Mouse (Mus musculus) frontal cortex, postnatal 14 days (tissue): ENCODE measurements around the gene Man2b1.
"Not testable (repeated sequence)": the region's sequence is repeated elsewhere in the genome, so short reads cannot be mapped to it uniquely, and the experiment has no call there.

Experiments used
- DNase-seq, 2 experiments: peaks; one replicate each; pipeline ENCODE4 v3.0.0; 2022; ENCODE audit warnings: low spot score in 2 of 2

Man2b1 gene

GRCm38 (mm10) chr8:85120251-85120650 lies 37.2 kb downstream of the Man2b1 start:
- DNase-seq: not testable (repeated sequence)

DNA sequence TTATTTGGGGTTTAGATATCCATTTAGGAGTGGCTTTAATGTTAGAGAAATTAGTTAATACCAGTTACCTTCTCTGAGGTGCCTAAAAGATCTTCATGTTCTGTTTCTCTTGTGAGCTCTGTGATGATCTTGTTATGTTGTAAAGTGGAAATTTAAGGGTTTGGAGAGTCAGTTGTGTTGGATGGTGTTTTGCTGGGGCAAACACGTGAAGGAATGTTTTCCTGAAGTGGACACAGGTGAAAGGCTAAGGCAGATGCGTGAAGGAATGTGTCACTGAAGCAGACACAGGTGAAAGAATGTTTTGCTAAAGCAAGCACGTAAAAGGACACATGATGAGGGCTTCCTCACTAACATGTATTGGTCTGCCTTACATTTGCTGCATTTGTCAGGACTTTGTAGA lies 39.9 kb downstream of the Man2b1 start, which contains the start of gene Zfp791:
Gene Zfp791, minus strand, starts transcription at position 101 of the 400 bp plus-strand sequence.
- DNase-seq: no peak

DNA sequence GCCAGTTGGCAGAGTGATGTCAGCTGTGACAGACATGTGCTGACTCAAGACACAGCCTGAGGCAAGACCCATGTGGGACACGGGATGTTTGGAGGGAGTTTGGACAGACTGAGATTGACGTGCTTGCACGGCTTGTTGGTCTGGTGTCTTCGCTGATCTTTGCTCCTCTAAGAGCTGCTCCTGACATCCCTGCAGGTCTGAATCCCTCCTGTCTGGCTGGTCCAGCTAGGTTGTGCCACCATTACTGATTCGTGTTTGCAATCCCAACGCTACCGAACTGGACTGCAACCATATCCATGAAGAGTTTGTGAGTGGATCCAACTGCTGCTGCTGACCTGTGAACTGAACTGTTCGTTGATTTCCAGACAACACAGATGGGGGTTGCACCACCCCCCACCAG lies 40.6 kb downstream of the Man2b1 start:
- DNase-seq: no peak

- no peak for DNase-seq
These were observed 49.3 kb downstream of the Man2b1 start for GRCm38 (mm10) chr8:85132335-85132734.

DNA sequence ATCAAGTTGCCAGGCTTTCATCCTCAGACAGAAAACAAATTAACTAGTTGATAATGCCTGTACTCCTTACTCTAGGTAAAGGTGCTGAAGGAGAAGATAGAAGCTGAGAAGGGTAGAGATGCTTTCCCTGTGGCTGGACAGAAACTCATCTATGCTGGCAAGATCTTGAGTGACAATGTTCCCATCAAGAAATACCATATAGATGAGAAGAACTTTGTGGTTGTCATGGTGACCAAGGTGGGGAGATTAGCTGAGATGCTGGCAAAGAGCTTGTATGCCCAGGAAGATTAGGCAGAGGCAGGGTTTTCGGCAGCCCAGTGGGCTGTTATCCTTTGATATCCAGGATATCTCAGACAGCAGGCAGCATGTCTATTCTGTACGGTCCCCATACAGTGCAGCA lies 52.6 kb downstream of the Man2b1 start:
- not testable (repeated sequence) for DNase-seq

DNA sequence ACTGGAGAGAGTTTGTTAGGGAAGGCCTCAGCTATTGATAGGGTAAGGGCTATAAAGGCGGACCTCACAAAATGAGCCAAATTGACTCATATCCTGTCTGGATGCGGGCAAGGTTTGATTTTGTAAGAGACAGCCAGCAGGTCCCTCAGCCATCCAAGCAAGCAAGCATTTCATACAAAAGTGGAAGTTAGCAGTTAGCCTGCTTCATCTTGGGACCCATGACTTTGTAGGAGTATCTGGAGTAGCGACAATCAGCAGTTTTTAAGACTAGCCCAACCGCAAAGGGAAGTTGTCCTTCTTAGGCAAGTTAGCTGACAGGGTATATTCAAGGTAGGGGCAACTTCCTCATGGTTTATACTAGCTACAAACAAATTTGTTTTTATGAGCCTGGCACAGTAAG lies 59.4 kb downstream of the Man2b1 start:
- DNase-seq: no peak
